Mouse (Mus musculus) ES-CJ7 (cell line): ENCODE results near the gene Hnrnpll.
"Not testable (repeated sequence)": the region's sequence is repeated elsewhere in the genome, so short reads cannot be mapped to it uniquely, and the experiment has no call there.

Experiments used
- DNase-seq: peaks from one replicate; pipeline ENCODE4 v3.0.0; 2011; ENCODE audit warnings: low read depth, low spot score

Hnrnpll gene

DNA sequence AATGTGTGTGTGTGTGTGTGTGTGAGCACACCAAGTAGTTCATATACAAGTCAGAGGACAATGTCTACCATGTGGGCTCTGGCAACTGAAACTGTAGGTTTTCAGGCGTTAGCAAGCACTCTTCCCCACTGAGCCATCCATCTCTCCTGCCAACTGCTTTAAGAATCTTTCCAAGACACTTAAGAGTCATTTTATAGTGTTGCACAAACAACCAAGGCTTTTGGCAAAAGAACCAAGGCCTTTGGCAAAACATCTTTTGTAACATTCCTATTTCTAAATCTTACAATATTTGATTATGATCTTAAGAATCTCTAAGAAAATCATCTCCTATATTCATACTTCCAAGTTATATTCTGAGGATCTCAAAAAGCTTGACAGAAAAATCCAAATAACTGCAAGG, 2.4 kb downstream of the Hnrnpll start:
- no peak for DNase-seq

DNA sequence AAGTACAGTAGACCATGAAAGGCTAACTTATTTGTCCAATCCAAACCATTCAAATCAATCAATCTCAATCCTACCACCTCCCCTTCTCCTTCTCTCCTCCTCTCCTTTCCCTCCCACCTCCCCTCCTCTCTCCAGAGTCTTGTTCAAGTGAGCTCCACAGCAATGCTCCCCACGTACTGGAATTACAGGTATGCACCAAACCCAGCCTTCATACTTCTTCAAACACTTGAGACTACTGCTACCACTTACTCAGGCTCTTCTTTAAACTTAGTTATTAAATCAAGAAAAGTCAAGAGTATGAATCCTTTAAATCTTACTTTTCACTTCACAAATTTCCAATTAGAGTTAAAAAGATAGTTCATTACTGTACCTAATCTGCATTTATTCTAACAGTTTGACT, 3.6 kb downstream of the Hnrnpll start:
- no peak for DNase-seq

DNA sequence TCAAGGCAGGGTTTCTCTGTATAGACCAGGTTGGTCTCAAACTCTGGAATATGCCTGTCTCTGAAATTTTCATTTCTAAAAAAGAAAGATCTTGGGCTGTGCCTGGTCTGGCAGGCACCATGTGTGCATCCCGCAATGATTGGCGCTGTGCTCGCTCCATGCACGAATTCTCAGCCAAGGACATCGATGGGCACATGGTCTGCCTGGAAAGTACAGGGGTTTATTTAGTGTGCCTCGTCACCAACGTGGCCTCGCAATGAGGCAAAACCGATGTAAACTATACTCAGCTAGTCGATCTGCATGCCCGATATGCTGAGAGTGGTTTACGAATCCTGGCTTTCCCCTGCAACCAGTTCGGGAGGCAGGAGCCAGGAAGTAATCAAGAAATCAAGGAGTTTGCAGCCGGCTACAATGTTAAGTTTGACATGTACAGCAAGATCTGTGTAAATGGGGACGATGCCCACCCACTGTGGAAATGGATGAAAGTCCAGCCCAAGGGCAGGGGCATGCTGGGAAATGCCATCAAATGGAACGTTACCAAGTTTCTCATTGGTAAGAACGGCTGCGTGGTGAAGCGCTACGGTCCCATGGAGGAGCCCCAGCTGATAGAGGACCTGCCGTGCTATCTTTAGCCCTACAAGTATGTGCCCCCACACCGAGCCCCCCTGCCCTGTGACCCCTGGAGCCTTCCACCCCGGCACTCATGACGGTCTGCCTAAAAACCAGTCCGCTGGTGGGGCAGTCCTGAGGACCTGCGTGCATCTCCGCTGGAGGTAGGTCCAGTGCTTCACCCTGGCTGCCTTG, 8.0 kb downstream of the Hnrnpll start:
- no peak for DNase-seq

DNA sequence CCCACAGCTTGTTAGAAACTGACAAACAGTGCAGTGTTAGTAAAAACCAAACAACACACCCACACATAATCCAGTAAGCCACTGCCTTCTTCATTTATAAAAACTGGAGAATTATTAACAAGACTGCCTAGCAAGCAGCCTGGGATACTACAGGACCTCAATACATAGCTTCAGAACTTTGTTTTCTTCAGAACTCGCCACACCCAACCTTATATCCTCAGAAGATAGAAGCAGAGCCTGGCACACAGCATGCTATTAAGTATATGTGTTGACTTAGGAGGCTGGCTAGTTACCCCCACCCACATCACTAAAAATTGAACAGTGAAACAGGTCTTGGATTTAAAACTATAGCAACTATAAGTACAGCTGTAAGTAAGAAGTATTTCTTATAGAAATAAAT, 10.5 kb downstream of the Hnrnpll start:
- DNase-seq, result no peak

DNA sequence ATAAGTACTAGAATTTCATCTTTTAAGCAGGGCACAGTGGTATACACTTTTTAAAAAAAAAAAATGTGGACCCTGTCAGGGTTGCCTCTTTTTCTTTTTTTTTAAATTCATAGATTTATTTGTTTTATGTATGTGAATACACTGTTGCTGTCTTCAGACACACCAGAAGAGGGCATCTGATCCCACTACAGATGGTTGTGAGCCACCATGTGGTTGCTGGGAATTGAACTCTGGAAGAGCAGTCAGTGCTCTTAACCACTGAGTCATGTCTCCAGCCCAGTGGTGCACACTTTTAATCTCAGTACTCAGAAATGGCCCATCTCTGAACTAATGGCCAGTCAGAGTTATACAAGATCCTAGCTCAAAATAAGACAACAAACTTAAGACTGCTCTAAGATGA, 12.8 kb downstream of the Hnrnpll start:
- DNase-seq, result not testable (repeated sequence)

DNA sequence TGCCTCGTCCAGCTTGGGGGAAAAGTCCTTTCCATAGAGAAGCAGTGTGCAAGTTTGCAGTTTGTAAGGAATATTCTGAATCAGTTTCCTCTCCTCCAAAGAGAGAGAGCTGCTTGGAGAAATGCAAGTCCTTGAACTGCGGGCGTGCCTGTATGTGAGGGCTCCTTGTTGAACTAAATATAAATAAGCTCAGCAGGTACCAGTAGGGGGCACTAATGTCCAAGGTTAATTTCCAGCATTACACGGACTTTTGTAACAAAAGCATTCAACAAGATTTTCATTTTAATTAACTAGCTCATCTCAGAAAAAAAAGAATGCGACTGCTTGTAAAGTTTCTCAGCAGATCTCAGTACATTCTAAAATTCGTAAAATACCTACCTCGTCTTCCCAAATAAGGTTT, 13.9 kb downstream of the Hnrnpll start:
- DNase-seq, result peak; percentile 70

DNA sequence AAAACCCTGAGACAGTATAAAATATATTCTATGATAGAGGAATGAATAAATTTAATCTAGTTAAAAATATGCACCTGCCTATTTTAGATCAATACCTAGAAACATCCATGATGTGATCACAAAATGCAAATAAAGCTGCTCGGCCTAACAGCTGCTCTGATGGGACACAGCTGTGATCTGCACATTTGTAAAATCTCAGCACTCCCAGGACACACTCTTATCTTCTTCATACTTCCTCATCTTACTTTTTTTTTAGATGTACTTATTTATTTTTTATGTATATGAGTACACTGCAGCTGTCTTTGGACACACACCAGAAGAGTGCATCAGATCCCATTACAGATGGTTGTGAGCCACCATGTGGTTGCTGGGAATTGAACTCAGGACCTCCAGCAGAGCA, 20.4 kb downstream of the Hnrnpll start:
- no peak for DNase-seq

DNA sequence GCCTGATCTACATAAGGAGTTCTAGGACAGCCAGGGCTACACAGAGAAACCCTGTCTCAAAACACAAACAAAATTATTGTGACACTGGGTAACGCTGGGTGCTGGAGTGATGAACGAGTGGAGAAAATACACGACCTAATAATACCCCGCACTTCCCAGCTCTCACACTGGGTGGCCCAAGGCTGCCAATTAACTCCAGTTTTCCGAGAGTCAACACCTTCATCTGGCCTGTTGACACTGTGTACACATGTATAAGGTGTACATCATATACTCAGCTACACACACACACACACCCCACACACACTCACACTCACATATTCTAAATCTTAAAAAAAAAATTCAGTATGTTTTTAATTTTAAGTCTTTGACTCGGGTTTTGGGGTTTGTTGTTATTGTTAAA, 33.5 kb downstream of the Hnrnpll start:
- DNase-seq, result no peak

DNA sequence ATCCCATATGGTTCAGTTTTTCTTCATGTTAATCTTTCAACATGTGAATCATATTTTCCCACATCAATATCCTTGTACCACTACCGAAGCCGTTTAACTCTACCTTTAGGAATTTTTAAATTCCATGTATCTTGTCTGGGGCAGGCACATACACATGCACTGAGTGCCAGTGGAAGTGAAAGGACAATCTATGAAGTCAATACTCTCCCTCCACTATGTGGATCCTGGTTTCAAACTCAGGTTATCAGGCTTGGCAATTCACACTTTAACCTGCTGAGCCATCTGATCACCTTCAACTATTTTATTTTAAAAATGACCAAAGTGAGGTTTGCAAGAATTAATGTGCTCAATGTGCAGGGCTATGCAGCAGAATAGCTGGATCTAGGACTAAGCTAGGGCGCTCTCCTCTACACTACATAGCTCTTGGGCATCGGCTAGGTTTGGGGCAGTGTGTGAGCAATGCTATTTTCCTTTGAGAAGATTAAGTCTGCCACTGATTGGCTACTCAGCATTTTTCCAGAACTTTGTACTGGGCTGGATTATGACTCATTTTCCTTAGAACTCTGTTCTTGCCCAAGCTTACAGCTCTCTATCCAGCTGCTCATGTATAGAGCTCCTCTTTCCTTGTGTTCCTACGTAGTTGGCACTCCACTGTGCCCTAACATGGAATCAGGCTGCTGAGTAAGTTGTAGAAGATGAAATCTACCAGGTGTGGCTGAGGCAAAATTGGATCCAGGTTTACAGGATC, 35.8 kb downstream of the Hnrnpll start:
- DNase-seq, result no peak

DNA sequence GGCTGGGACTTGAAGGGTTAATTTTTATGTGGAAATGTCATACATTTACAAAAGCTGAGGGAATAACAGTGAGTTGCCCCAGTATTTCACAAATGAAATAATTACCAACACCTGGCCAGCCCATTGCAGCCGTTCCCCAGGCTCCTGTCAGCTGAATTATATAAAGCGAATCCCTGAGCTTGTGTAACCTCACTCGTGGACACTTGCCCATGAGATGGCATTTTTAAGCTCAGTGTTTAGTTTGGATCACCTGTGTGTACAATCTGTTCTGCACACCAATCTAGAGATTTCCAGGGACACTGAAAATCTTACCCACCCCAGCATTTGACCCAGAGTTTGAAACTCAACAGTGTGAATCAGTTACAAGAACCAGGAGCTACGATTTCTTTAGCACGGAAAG, 40.0 kb downstream of the Hnrnpll start:
- no peak for DNase-seq

DNA sequence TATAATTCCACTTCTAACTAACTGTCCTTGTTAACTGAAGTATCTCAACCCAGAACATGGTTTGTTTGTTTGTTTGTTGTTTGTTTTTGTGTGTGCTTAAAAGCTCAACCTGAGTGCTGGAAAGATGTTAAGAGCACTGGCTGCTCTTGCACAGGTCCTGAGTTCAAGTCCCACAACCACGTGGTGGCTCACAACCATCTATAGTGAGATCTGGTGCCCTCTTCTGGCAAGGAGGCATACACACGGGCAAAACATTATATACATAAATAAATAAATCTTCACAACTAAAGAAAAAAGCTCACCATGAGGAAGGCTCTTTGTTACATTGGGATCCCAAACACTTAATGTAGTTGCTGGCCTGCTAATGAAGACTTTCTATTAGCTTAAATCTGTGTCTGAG, 41.6 kb downstream of the Hnrnpll start:
- DNase-seq, result peak; percentile 22

DNA sequence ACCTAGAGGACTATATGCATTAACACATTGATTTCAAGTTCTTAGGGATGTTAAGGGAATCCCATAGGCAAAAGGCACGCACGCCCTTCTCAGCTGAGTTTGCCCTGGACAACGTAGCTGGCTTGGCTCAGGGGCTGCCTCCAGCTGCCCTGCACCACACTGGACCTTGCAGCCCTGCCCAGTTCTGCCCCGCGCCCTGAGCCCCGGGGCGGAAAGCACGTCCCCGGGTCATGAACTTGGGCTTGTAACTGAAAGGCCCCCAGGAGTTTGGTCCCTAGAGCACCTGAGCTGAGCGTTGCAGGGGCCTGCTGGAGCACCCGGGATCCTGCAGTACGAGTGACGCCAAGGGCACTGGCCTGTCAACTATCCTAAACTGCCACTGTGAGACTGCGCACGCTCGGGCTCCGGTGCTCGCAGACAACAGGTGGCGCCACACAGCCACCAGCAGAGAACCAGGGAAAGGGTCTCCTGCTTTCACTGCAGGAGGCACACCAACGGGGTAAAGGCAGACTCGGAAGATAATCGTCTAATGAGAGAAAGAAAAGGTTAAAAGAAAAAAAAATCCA, 43.1 kb downstream of the Hnrnpll start:
- DNase-seq, result peak; percentile 75

DNA sequence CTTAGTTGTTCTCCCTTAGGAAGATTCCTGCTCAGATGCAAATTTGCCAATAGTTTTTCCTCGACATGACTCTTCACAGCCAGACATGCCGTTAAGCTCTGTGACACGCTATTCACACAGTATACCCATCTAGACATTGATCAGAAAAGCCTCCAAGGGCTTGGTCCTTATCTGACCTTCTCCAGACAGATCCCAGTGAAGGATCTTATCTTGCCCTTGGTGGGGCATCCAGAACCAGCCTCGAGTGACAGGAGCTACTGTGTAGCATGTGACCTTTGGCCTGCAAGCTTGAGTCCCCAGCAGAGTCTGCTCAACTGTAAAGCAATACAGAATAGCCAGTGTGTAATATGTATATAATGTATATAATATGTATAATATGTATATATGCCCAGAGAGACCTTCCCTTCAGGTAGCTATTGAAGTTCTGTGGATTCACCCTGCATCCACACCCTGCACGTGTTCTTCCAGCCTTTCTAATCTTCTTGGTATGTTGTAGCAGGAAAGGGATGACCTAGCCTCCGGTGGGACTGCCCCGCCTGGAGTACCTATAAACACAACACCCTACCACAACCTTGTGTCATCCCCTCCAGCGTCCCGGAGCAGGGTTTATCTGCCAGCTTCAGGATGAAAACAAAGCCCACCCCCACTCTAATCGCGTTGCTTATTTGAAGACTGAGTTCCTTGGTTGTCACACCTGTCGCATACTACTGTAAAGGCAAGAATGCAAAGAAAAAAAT, 43.7 kb downstream of the Hnrnpll start:
- DNase-seq, result no peak

DNA sequence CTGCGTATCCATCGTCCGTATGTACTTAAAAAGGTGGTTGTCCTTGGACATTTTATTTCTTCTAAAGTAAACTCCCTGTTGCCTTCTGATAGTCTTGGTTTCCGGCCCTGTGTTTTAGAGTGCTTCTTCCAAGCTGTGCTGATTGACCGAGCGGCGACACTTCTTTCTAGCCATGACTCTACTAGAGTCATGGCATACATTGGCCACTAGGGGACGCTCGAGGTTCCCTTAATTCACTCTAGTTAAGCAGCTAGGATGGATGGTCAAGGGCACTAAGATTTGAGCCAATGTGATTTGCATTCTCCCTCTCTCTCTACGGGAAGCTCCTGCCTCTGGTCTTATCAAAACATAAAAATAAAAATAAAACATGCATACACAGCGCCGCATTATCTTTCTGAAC, 44.7 kb downstream of the Hnrnpll start:
- DNase-seq, result peak; percentile 84

DNA sequence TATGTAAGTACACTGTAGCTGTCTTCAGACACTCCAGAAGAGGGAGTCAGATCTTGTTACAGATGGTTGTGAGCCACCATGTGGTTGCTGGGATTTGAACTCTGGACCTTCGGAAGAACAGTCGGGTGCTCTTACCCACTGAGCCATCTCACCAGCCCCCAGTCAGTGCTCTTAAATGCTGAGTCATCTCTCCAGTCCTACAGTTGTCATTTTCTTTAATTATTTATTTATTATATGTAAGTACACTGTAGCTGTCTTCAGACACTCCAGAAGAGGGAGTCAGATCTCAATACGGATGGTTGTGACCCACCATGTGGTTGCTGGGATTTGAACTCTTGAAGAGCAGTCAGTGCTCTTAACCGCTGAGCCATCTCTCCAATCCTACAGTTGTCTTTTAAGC, 45.7 kb downstream of the Hnrnpll start:
- DNase-seq, result not testable (repeated sequence)

DNA sequence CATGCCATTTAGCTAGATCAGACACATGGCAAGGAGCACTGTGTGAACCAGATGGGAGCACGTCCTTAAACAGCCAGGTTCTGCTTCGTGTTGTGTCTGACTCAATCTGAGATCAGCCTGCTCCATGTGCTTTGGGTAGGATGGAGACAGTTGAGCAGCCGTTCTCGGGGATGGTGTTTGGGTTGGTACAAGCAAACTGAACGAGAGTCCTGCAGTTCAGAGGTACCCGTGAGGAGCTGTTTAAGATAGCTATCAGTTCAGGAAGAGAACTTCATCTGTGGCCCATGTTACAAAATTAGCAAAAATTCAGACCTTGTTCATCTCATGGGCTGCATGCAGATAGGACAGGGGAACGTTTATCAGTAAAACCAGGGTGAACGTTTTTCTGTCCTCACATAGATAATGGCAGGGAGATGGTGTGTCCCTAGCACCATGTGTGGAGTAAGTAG, 47.7 kb downstream of the Hnrnpll start:
- DNase-seq, result no peak

DNA sequence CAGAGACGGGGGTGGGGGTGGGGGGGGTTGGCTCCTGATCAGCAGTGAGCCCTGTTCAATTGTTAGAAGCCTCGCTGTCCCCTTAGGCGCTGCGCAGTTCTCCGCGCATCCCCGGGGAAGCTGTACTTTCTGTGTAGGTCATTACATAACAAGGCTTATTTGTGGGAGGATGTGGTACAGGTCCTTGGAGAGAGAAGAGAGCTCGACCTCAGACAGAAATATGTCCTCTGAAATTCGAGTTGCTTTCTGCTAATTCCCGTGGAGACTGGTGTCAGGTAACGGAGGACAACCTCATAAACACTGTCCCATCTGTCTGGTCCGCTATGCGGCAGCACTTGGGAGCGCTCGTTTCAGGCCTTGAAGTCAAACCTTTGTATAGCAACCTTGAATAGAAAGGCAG, 52.2 kb downstream of the Hnrnpll start:
- peak; percentile 48 for DNase-seq

DNA sequence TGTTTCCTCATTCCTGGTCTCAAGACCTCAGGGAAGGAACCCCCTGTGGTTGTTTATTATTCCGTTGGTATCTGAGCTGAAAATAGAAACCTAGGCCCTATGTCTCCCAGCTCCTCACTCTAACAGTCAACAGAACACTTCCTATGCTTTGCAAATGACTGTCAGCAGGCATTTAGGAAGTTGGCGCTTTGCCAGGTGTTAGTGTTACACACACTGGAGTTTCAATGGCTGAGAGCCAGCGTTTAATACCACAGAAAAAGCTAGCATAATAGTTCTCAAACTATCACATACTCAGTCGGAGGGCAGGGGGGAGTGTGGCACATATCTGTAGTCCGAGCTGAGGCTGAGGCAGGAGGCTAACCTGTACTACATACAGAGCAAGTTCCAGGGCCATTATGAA, 53.3 kb downstream of the Hnrnpll start:
- no peak for DNase-seq

DNA sequence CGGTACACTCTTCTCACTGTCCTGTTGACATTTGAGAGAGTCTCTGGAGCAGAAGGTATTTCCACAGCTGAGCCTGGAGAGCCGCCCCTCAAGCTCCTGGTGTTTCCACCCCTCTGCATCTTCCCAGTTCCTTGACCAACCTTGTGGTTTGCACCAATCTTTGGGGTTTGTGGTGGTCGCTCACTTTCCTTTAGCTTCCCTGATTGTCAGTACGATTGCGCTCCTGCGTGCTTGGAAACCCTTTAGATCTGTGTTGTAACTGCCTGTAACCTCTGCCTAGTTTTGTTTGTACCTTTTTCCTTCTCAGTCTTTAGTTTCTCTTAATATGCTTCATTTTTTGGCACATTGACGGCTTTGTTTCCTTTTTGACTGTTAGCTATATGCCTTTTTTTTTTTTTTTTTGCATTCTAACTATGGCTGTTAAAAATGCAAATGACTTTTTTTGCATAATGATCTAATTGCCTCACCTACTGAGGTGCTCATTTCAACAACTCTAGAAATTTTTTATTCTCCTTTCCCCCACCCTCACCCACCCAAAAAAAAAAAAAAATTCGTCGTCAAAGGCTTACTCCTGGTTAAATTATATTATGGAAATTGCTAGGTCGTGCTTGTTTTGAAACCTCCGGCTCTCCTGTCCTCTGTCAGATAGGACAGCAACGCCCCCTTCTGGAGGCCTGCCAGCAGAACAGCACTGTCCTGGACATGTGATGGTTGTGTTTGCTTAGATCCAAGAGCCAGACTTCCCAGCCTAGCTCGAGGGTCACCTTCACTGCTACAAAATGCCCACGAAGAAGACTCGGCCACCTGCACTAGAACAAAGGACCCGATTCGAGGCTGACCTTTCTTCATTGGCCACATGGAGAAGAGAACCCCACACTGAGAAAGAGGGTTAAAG, 57.5 kb downstream of the Hnrnpll start:
- DNase-seq, result peak; percentile 73

DNA sequence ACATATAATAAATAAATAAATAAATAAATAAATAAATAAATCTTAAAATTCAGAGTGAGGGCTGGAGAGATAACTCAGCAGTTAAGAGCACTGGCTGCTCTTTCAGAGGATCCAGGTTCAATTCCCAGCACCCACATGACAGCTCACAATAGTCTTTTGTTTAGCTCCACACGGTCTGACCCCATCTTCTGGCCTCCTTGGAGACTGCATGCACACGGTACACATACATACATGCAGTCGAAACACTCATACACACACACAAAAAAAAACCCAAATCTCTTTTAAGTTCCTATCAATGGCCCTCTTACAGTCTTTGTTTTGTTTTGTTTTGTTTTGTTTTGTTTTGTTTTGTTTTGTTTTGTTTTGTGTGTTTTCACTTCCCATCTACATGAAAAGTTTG, 58.3 kb downstream of the Hnrnpll start:
- not testable (repeated sequence) for DNase-seq

DNA sequence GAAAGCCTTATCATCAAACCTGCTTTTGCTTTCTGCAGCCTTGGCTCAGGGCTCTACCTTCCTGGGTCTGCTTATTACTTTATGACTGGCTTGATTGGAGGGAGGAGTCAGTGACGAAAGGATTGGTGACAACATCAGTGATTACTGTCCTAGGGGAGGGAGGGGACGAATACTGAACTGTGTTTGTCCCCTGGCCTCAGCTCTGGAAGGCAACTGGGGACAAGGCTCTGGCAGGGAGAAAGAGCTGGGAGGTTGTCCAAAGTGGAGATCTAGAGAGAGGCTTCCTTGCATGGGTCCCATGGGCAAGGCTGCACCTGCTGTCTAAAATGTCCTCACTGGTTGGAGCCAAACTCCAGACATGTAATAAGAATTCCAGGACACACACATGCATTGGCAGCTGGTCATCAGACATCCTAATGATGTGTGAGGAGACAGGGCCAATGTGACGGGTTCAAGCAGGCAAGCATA, 59.7 kb downstream of the Hnrnpll start:
- DNase-seq, result no peak
